Mouse (Mus musculus) T-helper 2 cell (primary cell): ENCODE data around the gene Zfp300.

Experiments
- in situ Hi-C: fragments of 300-600 bp; cut with MboI, MseI; formaldehyde crosslinking; loops from one replicate; pipeline ENCODE4 v1.15.1; 2025; ENCODE audit warnings: high pct_unique_total_duplicates

Zfp300 gene

GRCm38 (mm10) chrX:21088983-21089866 lies at the start of gene Zfp300:
Gene Zfp300 (minus strand): TSS chrX:21089527.
- in situ Hi-C loops = no loop called here

GRCm38 (mm10) chrX:21115520-21115919 lies 26.2 kb upstream of the Zfp300 start, which contains the start of gene Ssxa1:
Gene Ssxa1 (plus strand): TSS chrX:21115820.
- in situ Hi-C loops = no loop called here

GRCm38 (mm10) chrX:21089867-21090239 lies 526 bp upstream of the Zfp300 start:
- in situ Hi-C loops = no loop called here

GRCm38 (mm10) chrX:21088645-21088982 lies 713 bp downstream of the Zfp300 start:
- in situ Hi-C loops = no loop called here

- in situ Hi-C loops = no loop called here
Measured at GRCm38 (mm10) chrX:21068106-21068505, 21.2 kb downstream of the Zfp300 start, which contains the start of gene Spaca5. Gene Spaca5 (plus strand): TSS chrX:21068406.

GRCm38 (mm10) chrX:21062544-21062890 lies 26.8 kb downstream of the Zfp300 start:
- in situ Hi-C loops = no loop called here

GRCm38 (mm10) chrX:21061866-21062543 lies 27.3 kb downstream of the Zfp300 start, which contains the start of gene Zfp182:
Gene Zfp182 (minus strand): TSS chrX:21062316.
- in situ Hi-C loops = no loop called here

GRCm38 (mm10) chrX:21061460-21061859 lies 27.9 kb downstream of the Zfp300 start:
- in situ Hi-C loops = no loop called here
